Mouse (Mus musculus) lung, adult 2 months (tissue): Measurements from ENCODE around the gene Tsc1. TPM values are rescaled to one million over a fixed set of nuclear protein-coding genes. Genes with fewer than 3 reads are reported as not detected.
A peak's percentile ranks its signal among the peaks of the same experiment; 100 is the strongest.

ENCODE experiments used
- DNase-seq: peaks from one replicate; pipeline ENCODE4 v3.0.0; 2022
- H3K4me1 ChIP-seq: fragments of 200-500 bp; 2 replicates; pipeline ENCODE4 v1.6.1; 2011; ENCODE audit warnings: low read length; ENCODE audit not compliant: control insufficient read depth, insufficient read depth
- H3K4me3 ChIP-seq: fragments of 200-500 bp; replicated peaks from 2 replicates; pipeline ENCODE3; 2011; ENCODE audit warnings: low read depth, mild to moderate bottlenecking, control low read depth, low read length; ENCODE audit errors: extremely low read depth
- CTCF ChIP-seq: fragments of 200-500 bp; IDR thresholded peaks from 2 replicates; pipeline ENCODE4 v1.5.1; 2011; ENCODE audit warnings: mild to moderate bottlenecking, low read length, control low read depth; ENCODE audit not compliant: insufficient read depth
- POLR2A ChIP-seq: fragments of 200-500 bp; IDR thresholded peaks from 2 replicates; pipeline ENCODE4 v1.6.1; 2011; ENCODE audit warnings: low read depth, mild to moderate bottlenecking, control low read depth, low read length, borderline replicate concordance; ENCODE audit errors: extremely low read depth
- WGBS: fragments of 180-500 bp; shearing (Covaris S2); methylation state at CpG from one replicate; pipeline ENCODE4 v1.1.7; 2018; 5-methylcytosine and 5-hydroxymethylcytosine counted together
- polyA plus RNA-seq: library from polyadenylated mRNA; depleted of rRNA; stranded (reverse); fragments of >200 nt; gene quantifications from 2 replicates; pipeline ENCODE4 v1.2.3, GENCODE M21; 2012

Gene Tsc1
- polyA plus RNA-seq, 1 experiment, result 14.7 TPM

DNA sequence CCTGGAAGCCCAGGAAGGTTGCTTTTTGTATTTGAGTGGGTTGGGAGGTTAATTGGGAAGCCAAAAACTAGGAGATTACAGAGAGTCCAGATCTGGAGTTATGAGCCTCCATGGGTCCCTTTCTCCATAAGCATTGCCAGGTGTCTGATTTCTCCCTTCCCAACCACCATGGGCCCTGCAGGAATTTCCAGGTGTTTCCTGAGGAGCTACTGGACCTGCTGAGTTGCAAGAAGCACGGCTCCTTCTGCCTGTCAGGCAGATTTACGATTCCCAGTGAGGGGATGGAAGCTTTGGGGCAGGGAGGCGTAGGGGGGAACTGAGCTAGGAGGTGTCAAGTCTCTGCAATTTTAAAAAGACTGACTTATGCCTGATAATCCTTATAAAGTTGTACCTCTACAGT, 24.8 kb downstream of the Tsc1 start:
- H3K4me3 ChIP-seq, result no peak overlapping the region
- TF ChIP-seq CTCF (no peak), POLR2A (no peak)
- DNase-seq, result no peak
- H3K4me1 ChIP-seq, result no peaks in the 10 kb centered on the region
- WGBS, result 77% methylated on average over 3 of the region's 3 CpGs

DNA sequence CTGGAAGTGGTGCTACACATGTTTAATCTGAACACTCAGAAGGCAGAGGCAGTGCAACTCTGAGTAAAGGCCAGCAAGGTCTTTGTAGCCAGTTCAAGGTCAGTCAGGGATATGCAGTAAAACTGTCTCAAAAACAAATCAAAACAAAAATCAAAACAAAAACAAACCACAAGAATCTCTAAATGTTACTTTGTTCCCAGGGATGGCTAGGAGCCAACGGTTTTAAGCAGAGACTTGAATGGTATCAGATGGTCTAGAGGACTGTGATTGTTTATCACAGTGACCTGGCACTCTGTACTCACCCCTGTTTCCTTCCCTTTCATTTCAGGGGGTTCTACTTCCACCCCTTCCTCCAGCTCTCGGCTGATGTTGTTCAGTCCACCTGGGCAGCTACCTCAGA, 30.4 kb downstream of the Tsc1 start:
- WGBS, result 53% methylated on average over 2 of the region's 2 CpGs
- TF ChIP-seq POLR2A (no peak), CTCF (no peak)
- no peak for DNase-seq
- H3K4me1 ChIP-seq, result no peaks in the 10 kb centered on the region
- H3K4me3 ChIP-seq, result no peak overlapping the region

- no peak for DNase-seq
- H3K4me3 ChIP-seq, result no peak overlapping the region
- no peaks in the 10 kb centered on the region for H3K4me1 ChIP-seq
- 88% methylated on average over 8 of the region's 8 CpGs for WGBS
- TF ChIP-seq CTCF (no peak), POLR2A (no peak)
These were observed 35.0 kb downstream of the Tsc1 start for GRCm38 (mm10) chr2:28676005-28676404.

DNA sequence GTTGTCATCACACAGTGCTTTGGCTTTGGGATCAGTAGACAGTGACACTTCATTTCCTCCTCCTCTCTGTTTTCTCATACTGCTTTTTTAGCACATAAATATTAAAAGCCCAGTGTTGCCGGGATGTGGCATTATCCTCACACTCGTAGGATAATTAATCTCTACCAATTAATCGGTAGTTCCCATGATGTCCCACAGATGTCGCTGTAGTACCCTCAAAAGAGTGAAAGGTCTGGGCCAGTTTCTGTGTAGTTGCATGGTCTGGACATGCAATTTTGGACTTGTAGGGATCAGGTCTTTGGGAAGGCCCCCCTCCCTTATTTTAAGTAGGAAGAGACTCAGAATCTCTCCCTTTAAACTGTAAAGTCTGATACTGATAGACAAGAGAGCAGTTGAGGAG, 39.7 kb downstream of the Tsc1 start:
- no peak for DNase-seq
- TF ChIP-seq CTCF (no peak), POLR2A (no peak)
- Histone ChIP-seq H3K4me3 (no peak overlapping the region), H3K4me1 (no peaks in the 10 kb centered on the region)
- WGBS, result 31% methylated on average over 4 of the region's 4 CpGs

DNA sequence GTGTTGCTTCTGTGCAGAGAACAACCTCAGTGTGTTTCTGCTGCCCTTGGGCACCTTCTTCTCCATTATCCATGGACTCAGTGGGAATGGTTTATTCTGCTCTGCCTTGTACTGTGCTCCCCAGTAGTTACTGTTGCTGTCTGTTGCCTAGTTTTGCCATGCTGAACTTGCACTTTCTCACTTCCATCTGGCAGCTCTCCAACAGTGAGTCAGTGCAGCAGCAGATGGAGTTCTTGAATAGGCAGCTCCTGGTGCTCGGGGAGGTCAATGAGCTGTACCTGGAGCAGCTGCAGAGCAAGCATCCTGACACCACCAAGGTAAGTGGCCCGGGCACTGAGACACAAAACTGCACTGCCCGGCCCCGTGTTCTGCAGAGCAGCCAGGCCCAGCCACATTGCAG, 40.7 kb downstream of the Tsc1 start:
- TF ChIP-seq POLR2A (no peak), CTCF (no peak)
- WGBS, result 72% methylated on average over 4 of the region's 4 CpGs
- no peak for DNase-seq
- Histone ChIP-seq H3K4me3 (no peak overlapping the region), H3K4me1 (no peaks in the 10 kb centered on the region)

DNA sequence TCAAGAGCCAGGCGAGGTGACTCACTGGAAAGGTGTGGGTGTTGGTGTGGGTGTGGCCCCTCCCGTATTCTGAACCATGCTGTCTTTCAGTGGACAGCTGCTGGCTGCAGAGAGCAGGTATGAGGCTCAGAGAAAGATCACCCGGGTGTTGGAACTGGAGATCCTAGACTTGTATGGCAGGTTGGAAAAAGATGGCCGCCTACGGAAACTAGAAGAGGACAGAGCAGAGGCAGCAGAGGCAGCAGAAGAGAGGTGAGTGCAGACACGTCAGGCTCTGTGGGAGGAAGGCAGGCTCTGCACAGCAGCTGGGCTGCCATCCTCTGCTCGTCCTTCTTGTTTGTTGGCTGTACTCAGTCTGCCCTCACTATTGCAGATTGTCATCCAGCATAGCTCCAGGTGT, 44.9 kb downstream of the Tsc1 start:
- Histone ChIP-seq H3K4me1 (no peaks in the 10 kb centered on the region), H3K4me3 (no peak overlapping the region)
- WGBS, result 78% methylated on average over 7 of the region's 7 CpGs
- TF ChIP-seq CTCF, result no peak
- DNase-seq, result no peak

- peak; percentile 12 for DNase-seq
These were observed 47.4 kb downstream of the Tsc1 start for GRCm38 (mm10) chr2:28688431-28688830.

GRCm38 (mm10) chr2:28692692-28693091, 51.7 kb downstream of the Tsc1 start:
- 73% methylated on average over 9 of the region's 9 CpGs for WGBS
- no peak for DNase-seq

More at GRCm38 (mm10) chr2:28688431-28688830, 47.4 kb downstream of the Tsc1 start:
- no peaks in the 10 kb centered on the region for H3K4me1 ChIP-seq
- WGBS, result 52% methylated on average over 3 of the region's 3 CpGs
- TF ChIP-seq CTCF, result peak; percentile 67
- no peak for TF ChIP-seq POLR2A
- no peak overlapping the region for H3K4me3 ChIP-seq

GRCm38 (mm10) chr2:28698566-28698965, 57.5 kb downstream of the Tsc1 start:
- 69% methylated on average over 5 of the region's 5 CpGs for WGBS
- H3K4me1 ChIP-seq, result peaks cover 3% of the 10 kb centered on the region; the same call in 1 of the 2 replicates
- TF ChIP-seq POLR2A (no peak), CTCF (no peak)
- H3K4me3 ChIP-seq, result no peak overlapping the region
- peak; percentile 7 for DNase-seq

More at GRCm38 (mm10) chr2:28692692-28693091, 51.7 kb downstream of the Tsc1 start:
- Histone ChIP-seq H3K4me1 (no peaks in the 10 kb centered on the region), H3K4me3 (no peak overlapping the region)
- TF ChIP-seq POLR2A (no peak), CTCF (no peak)

GRCm38 (mm10) chr2:28699361-28700335, 58.6 kb downstream of the Tsc1 start, which contains the start of the genes Spaca9 and Ak8:
Gene Spaca9 (minus strand): TSS chr2:28699727.
Gene Ak8 (plus strand): TSS chr2:28700164.
- Histone ChIP-seq H3K4me1 (peaks cover 3% of the 10 kb centered on the region; the same call in 1 of the 2 replicates), H3K4me3 (peak within 1 kb of the TSS; percentile 54)
- WGBS, result 2% methylated on average over 53 of the region's 53 CpGs
- peak; percentile 79 for DNase-seq
- no peak for TF ChIP-seq CTCF
- peak; percentile 57; the same call in 1 of the 2 replicates for TF ChIP-seq POLR2A
